Mouse (Mus musculus) skeletal muscle tissue, postnatal 0 days (tissue): Measurements from ENCODE around the gene Sft2d1. TPM values are rescaled to one million over a fixed set of nuclear protein-coding genes. Genes with fewer than 3 reads are reported as not detected.

Experiments
- polyA plus RNA-seq: library from polyadenylated mRNA; unstranded; fragments of >200 nt; fragmentation: Nextera tagmentation; extraction: Ambion mirVana; gene quantifications from 2 replicates; pipeline ENCODE4 v1.2.1, GENCODE M21; 2015

Sft2d1 gene
- 45.4 and 54.9 TPM in 2 replicates for polyA plus RNA-seq

GRCm38 (mm10) chr17:8310838-8311614 is at the start of gene Sft2d1:
Gene Sft2d1 (plus strand): TSS chr17:8311102.

GRCm38 (mm10) chr17:8282821-8283525 is 27.9 kb upstream of the Sft2d1 start, which contains the start of gene Mpc1:
Gene Mpc1 (plus strand): TSS chr17:8282904.

GRCm38 (mm10) chr17:8337159-8337558 is 26.3 kb downstream of the Sft2d1 start, which contains the start of gene Prr18:
Gene Prr18 (plus strand): TSS chr17:8337459.

GRCm38 (mm10) chr17:8355692-8356091 is 44.8 kb downstream of the Sft2d1 start, which contains the start of gene T2:
Gene T2 (plus strand): TSS chr17:8355992.

Other genes with a start within 250 kb of the Sft2d1 start
- gene Gm49673, start 163.3 kb upstream of the Sft2d1 start, polyA plus RNA-seq = 0.08 TPM in 1 of 2 replicates, not detected in the other
- 42.7 and 43.2 TPM in 2 replicates for gene Rnaset2a, start 163.0 kb upstream of the Sft2d1 start, polyA plus RNA-seq
- 19.1 and 20.5 TPM in 2 replicates for gene Fgfr1op, start 145.6 kb upstream of the Sft2d1 start, polyA plus RNA-seq
- 0.13 TPM in 1 of 2 replicates, not detected in the other for gene Ccr6, start 75.1 kb upstream of the Sft2d1 start, polyA plus RNA-seq
- gene Mpc1, start 28.2 kb upstream of the Sft2d1 start, polyA plus RNA-seq = 553 and 568 TPM in 2 replicates
- not detected in 2 replicates for gene Prr18, start 26.4 kb downstream of the Sft2d1 start, polyA plus RNA-seq
- gene T2, start 44.9 kb downstream of the Sft2d1 start, polyA plus RNA-seq = not detected in 2 replicates
- 0.23 TPM in 1 of 2 replicates, not detected in the other for gene T, start 123.3 kb downstream of the Sft2d1 start, polyA plus RNA-seq
- gene Pde10a, start 214.3 kb downstream of the Sft2d1 start, polyA plus RNA-seq = 0.96 and 1.6 TPM in 2 replicates